Mouse (Mus musculus) midbrain, postnatal 0 days (tissue): ENCODE results near the gene Syt1. TPM values are rescaled to one million over a fixed set of nuclear protein-coding genes. Genes with fewer than 3 reads are reported as not detected.

Experiments used
- ATAC-seq: fragments of 200-750 bp; cut with Nextera tagmentation; 2 replicates; pipeline ENCODE4 v1.8.0; 2017; ENCODE audit warnings: moderate number of reproducible peaks, mild to moderate bottlenecking, moderate TSS enrichment, moderate library complexity; ENCODE audit not compliant: low FRiP score
- DNase-seq: peaks from one replicate; pipeline ENCODE4 v3.0.0-alpha.2; 2015; ENCODE audit warnings: low spot score
- H3K27ac ChIP-seq: fragments of 300-500 bp; sonication (generic); 2 replicates; pipeline ENCODE4 v1.5.1; 2014; ENCODE audit warnings: low read depth, mild to moderate bottlenecking, low read length, mixed read lengths
- H3K27me3 ChIP-seq: fragments of 300-500 bp; sonication (generic); 2 replicates; pipeline ENCODE4 v1.6.1; 2014; ENCODE audit warnings: low read length, control low read depth, mixed read lengths; ENCODE audit not compliant: insufficient read depth
- H3K36me3 ChIP-seq: fragments of 300-500 bp; sonication (generic); 2 replicates; pipeline ENCODE4 v1.6.1; 2014; ENCODE audit warnings: low read length, control low read depth, mixed read lengths; ENCODE audit not compliant: insufficient read depth
- H3K4me1 ChIP-seq: fragments of 300-500 bp; sonication (generic); 2 replicates; pipeline ENCODE4 v1.6.1; 2014; ENCODE audit warnings: mild to moderate bottlenecking, control low read depth, antibody characterized with exemption, low read length, mixed read lengths; ENCODE audit not compliant: insufficient read depth
- H3K4me2 ChIP-seq: fragments of 300-500 bp; sonication (generic); 2 replicates; pipeline ENCODE4 v1.6.1; 2014; ENCODE audit warnings: low read depth, mild to moderate bottlenecking, low read length, mixed read lengths; ENCODE audit not compliant: poor library complexity, severe bottlenecking
- H3K4me3 ChIP-seq: fragments of 300-500 bp; sonication (generic); 2 replicates; pipeline ENCODE4 v1.5.1; 2014; ENCODE audit warnings: low read depth, mild to moderate bottlenecking, low read length, moderate library complexity
- H3K9ac ChIP-seq: fragments of 300-500 bp; sonication (generic); replicated peaks from 2 replicates; pipeline ENCODE4 v1.6.1; 2014; ENCODE audit warnings: mild to moderate bottlenecking, low read length, moderate library complexity, mixed read lengths; ENCODE audit not compliant: poor library complexity, severe bottlenecking
- H3K9me3 ChIP-seq: fragments of 300-500 bp; sonication (generic); 2 replicates; pipeline ENCODE4 v1.6.1; 2016; ENCODE audit warnings: low read length, control low read depth
- CTCF ChIP-seq: IDR thresholded peaks from 2 replicates; pipeline ENCODE4 v1.5.1; 2016; ENCODE audit warnings: antibody characterized with exemption, mild to moderate bottlenecking
- WGBS: fragments of 180-500 bp; shearing (Covaris S2); extraction: QIAGEN DNeasy Blood & Tissue Kit; methylation state at CpG from one replicate; pipeline ENCODE4 v1.1.7; 2014; 5-methylcytosine and 5-hydroxymethylcytosine counted together
- polyA plus RNA-seq: library from polyadenylated mRNA; unstranded; fragments of >200 nt; fragmentation: Nextera tagmentation; extraction: Ambion mirVana; gene quantifications from 2 replicates; pipeline ENCODE4 v1.2.1, GENCODE M21; 2015
- total RNA-seq: library from RNA; depleted of rRNA; stranded (reverse); fragments of >200 nt; gene quantifications from 2 replicates; pipeline ENCODE4 v1.2.3, GENCODE M21; 2014

Gene Syt1
- total and polyA plus RNA-seq, 2 experiments from 2014 or later = 111 to 141 TPM

DNA sequence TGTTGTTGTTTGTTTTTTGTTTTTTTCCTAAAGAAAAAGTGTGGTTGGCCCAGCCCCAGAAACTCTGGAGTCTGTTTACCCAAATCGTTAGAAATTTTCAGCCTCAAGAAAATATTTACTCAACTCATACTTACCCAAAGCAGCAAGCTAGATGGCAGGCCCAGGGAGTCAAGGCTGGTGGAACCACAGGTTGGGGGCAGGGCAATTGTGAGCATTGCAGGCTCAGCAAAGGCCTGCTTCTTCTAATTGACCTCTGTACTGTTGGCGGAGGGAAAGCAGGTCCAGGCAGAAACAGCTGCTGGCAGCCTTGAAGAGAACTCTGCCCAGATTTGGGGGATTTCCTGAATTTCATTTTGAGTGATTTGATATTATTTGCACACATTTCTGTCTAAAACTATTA lies 557.2 kb downstream of the Syt1 start:
- H3K9ac ChIP-seq = no peak overlapping the region
- WGBS = 78% methylated on average over 2 of the region's 2 CpGs
- no peak for ATAC-seq
- DNase-seq = no peak
- H3K27me3 ChIP-seq = no peaks in the 10 kb centered on the region
- H3K9me3 ChIP-seq = no peaks in the 10 kb centered on the region
- H3K4me3 ChIP-seq = no peak overlapping the region
- H3K27ac ChIP-seq = no peak overlapping the region
- no peaks in the 10 kb centered on the region for H3K36me3 ChIP-seq
- H3K4me1 ChIP-seq = no peaks in the 10 kb centered on the region
- no peak overlapping the region for H3K4me2 ChIP-seq
- no peak for TF ChIP-seq CTCF

DNA sequence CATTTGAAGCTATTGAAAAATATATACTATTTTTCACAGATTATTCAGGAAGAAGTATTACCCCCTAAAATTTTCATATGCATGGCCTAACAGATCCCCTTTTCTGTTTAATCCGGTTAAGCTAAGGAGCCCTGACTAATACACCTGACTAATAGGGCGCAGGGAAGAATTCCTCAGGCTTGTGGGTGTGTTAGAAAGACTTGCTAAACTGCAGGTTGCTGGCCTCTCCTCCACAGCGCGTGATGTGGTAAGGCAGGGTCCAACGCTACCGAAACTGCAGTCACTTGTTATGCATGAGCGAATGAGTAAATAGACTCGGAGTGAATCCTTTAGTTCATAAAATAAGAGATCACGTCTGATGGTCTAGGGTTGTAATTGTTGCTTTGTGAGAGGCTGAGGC lies 558.4 kb downstream of the Syt1 start:
- DNase-seq = no peak
- H3K27me3 ChIP-seq = 0 out of 2 replicates have a peak, but pooled peaks cover 5% of the 10 kb centered on the region
- H3K9ac ChIP-seq = no peak overlapping the region
- H3K4me2 ChIP-seq = no peak overlapping the region
- H3K4me1 ChIP-seq = no peaks in the 10 kb centered on the region
- no peak for TF ChIP-seq CTCF
- no peaks in the 10 kb centered on the region for H3K36me3 ChIP-seq
- no peak overlapping the region for H3K27ac ChIP-seq
- no peak for ATAC-seq
- 83% methylated on average over 9 of the region's 9 CpGs for WGBS
- no peaks in the 10 kb centered on the region for H3K9me3 ChIP-seq
- H3K4me3 ChIP-seq = no peak overlapping the region

DNA sequence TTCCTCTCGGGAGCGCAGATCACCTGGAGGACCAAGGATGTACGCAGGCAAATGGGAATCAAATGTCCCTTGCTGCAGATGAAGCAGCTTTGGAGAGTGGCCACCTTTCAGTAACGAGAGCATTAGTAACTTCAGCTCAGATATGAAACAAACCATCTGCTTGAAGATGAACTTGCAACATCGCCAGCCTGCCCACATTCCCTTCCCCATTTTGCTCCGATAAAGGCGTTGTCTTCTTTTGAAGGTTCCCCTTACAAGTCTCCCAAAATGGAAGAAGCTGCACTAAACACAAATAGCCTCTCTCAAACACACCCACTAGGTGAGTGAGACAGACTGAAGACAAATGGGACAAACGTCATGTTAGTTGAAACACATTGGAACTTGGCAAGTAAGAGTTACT lies 559.3 kb downstream of the Syt1 start:
- H3K9me3 ChIP-seq = no peaks in the 10 kb centered on the region
- ATAC-seq (no peak), DNase-seq (no peak)
- H3K4me3 ChIP-seq = no peak overlapping the region
- no peak overlapping the region for H3K4me2 ChIP-seq
- H3K4me1 ChIP-seq = no peaks in the 10 kb centered on the region
- H3K27ac ChIP-seq = no peak overlapping the region
- H3K27me3 ChIP-seq = 0 out of 2 replicates have a peak, but pooled peaks cover 5% of the 10 kb centered on the region
- H3K36me3 ChIP-seq = no peaks in the 10 kb centered on the region
- 93% methylated on average over 8 of the region's 8 CpGs for WGBS
- TF ChIP-seq CTCF = no peak
- no peak overlapping the region for H3K9ac ChIP-seq

DNA sequence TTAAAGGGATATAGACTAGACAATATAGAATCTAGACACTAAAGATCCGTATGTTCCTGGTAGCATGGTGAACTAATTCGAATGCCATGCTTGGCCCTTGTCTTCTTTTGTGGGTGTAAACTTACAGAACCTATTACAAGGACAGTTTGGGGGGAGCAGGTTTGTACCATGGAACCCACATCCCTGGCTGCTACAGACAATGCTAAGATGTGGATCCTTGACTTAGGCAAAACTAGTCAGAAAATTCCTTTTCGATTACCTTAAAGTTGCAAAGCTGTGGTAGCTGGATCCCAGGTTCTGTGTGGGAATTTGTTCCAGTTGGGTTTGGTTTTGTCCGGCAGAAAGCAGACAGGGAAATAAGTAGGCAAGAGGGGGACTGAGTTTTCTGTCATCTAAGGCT lies 560.4 kb downstream of the Syt1 start:
- Histone ChIP-seq H3K9ac (no peak overlapping the region), H3K27ac (no peak overlapping the region), H3K9me3 (no peaks in the 10 kb centered on the region), H3K4me1 (no peaks in the 10 kb centered on the region), H3K36me3 (no peaks in the 10 kb centered on the region), H3K27me3 (0 out of 2 replicates have a peak, but pooled peaks cover 5% of the 10 kb centered on the region), H3K4me3 (no peak overlapping the region), H3K4me2 (no peak overlapping the region)
- no peak for TF ChIP-seq CTCF
- no peak for DNase-seq
- ATAC-seq = no peak
- WGBS = 90% methylated on average over 4 of the region's 4 CpGs

DNA sequence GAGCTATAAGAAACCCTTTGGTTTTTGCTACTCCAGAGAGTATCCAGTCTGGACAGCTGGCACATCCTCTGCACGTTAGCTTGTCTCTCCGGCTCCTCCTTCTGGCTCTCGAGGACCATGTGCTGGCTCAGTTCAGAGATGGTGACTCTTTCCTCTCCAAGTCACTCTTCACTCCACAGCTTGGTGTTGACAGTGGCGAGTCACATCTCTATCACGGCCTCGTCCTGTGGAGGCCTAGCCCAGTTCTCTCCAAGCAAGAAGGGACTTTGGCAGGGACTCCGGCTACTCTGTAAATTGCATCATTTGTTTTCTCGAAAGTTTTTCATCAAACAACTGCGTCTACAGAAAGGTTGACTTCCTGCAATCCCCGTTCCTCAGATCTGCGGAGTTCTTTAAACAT lies 562.4 kb downstream of the Syt1 start:
- H3K9me3 ChIP-seq = no peaks in the 10 kb centered on the region
- H3K9ac ChIP-seq = no peak overlapping the region
- H3K4me2 ChIP-seq = no peak overlapping the region
- H3K36me3 ChIP-seq = no peaks in the 10 kb centered on the region
- no peak for TF ChIP-seq CTCF
- no peak overlapping the region for H3K4me3 ChIP-seq
- ATAC-seq = no peak
- 82% methylated on average over 11 of the region's 11 CpGs for WGBS
- no peaks in the 10 kb centered on the region for H3K4me1 ChIP-seq
- no peak for DNase-seq
- no peak overlapping the region for H3K27ac ChIP-seq
- 0 out of 2 replicates have a peak, but pooled peaks cover 5% of the 10 kb centered on the region for H3K27me3 ChIP-seq
